Mouse (Mus musculus) lung, postnatal 4 days (tissue): ENCODE data around the gene Nrg3.
"Not testable (repeated sequence)": the region's sequence is repeated elsewhere in the genome, so short reads cannot be mapped to it uniquely, and the experiment has no call there.

Experiments used
- DNase-seq, 2 experiments: peaks; one replicate each; pipeline ENCODE4 v3.0.0; 2021

Gene Nrg3

GRCm38 (mm10) chr14:38594297-38594696 lies 878.6 kb downstream of the Nrg3 start:
- DNase-seq, result no peak

DNA sequence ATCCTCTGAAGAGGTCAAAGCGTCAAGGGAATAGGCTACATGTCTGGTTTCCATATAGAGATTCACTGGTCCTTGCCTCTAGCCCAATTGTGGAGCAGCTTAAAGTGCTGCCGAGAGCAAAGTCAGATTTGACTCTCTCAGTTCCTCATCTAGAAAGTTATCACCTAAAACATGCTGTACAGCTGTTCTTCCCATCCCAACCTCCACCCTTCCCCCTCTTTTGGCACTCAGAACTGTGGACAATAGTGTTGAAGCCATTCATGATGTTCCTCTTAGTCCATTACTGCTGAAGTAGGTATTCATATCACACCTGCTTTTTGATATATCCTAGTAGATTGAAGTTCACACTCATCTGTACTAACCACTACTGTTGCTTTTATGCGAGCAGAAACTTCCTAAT lies 896.1 kb downstream of the Nrg3 start:
- no peak for DNase-seq

- no peak for DNase-seq
These were observed 904.7 kb downstream of the Nrg3 start for GRCm38 (mm10) chr14:38568184-38568583.

- DNase-seq, result no peak
These were observed 906.7 kb downstream of the Nrg3 start for GRCm38 (mm10) chr14:38566182-38566581.

DNA sequence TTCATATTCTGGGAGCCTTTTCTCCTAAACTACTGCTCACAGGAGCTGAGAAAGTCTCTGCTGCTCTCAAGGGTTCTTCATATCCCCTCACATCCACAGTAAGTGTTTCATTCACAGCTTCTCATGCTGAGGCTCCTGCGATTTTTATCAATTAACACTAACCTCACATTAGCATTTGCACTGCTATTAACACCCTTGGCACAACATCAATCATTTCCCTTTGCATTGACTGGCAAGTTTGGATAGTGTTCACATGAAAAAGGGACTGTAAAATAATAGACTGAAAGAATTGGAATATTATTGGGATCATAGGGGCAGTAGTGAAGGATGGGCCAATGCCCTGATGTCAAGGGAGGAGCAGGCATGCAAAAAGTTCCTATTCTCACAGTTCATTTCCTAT lies 918.3 kb downstream of the Nrg3 start:
- no peak for DNase-seq

DNA sequence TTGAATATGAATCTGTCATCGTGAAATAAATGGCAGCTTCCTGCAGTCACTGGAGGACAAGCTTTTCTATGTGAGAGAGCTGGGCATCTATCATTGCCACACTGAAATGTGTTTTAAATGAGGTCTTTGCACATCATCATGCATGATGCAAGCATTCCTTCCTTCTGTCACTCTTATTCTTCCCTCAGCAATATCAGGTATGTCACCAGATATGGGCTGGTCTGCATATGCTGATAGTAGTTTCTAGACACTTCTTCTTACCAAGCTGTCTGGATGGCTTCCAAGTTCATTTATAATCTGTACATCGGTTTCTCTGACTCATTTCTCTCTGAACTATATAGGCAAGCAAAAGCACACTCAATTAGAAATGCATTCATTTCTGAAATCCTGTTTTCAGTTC lies 925.6 kb downstream of the Nrg3 start:
- DNase-seq, result no peak

DNA sequence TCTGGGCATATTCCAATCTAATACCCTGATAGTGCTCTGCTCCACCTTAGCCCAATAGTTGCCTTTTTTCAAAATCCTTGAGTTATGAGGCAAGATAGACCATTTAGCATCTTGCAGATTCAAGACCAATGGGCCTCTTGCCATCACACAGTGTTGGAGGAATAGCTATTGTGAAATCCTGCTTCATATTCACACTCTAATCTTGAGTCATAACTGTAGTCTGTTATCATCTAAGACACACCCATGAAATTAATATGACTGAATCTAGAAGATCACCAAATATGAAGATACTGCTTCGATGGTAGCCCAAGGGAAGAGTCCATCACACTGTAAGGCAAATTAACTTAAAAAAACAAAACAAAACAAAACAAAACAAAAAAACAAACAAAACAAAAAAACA lies 937.7 kb downstream of the Nrg3 start:
- DNase-seq, result no peak

DNA sequence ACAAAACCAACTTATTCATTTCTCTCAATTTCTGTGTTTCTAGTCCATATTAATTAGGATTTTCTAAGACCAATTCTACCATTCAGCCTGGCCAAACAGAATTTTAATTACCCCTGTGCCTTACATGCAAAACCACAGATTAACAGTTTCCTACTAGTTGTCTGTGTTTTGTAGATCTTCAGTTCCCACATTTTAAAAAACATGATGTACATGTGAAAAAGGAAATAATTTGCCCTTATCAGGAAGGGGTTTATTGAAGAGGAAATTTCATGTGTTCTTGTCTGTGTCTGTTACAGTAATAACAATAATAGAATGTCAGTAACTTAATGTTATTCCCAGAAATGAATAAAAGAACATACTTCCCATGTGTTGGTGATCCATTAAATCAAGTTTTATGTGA lies 939.4 kb downstream of the Nrg3 start:
- DNase-seq, result no peak

- DNase-seq, result no peak
These were observed 956.7 kb downstream of the Nrg3 start for GRCm38 (mm10) chr14:38516232-38516631.

GRCm38 (mm10) chr14:38509016-38509415 lies 963.9 kb downstream of the Nrg3 start:
- no peak for DNase-seq

GRCm38 (mm10) chr14:38494970-38495369 lies 977.9 kb downstream of the Nrg3 start:
- DNase-seq, result no peak

DNA sequence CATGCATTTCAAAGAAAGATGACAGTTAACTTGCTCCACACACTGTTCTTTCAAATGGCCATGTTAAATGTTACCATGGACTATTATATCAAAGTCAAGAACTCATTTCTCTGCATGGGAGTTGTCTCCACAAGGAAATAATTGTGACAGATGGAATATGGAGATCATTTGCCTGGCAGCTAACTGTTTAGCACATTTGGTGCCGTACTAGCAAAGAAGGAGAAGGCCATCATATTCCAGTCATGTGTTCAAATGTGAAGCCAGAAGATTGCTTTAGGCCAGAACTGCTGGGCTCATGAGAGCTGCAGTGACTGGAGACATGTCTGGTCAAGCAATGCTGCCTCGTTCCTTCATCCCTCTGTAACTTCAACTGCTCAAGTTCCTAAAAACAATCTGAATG lies 1025.8 kb downstream of the Nrg3 start:
- DNase-seq, result no peak

DNA sequence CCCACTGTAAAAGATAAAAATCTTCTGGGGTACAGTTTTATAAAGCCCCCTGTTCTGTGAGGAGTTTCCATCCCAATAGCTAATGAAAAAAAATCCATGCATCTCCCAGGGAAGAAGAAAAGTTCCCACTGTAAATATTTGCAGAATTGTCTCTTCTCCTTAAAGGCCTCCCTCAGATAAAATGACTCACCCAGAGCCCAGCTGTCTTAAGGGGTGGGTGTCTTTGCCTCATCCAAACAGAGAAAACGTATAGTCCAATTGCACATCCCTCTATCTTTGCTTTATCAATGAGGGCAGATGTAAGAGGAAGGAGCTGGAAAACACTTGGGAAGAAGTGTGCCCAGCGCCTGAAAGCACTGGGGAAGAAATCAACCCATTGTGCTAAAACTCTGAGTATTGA lies 1028.1 kb downstream of the Nrg3 start:
- DNase-seq, result no peak

GRCm38 (mm10) chr14:38433793-38434589 lies 1038.9 kb downstream of the Nrg3 start:
- DNase-seq, result no peak

DNA sequence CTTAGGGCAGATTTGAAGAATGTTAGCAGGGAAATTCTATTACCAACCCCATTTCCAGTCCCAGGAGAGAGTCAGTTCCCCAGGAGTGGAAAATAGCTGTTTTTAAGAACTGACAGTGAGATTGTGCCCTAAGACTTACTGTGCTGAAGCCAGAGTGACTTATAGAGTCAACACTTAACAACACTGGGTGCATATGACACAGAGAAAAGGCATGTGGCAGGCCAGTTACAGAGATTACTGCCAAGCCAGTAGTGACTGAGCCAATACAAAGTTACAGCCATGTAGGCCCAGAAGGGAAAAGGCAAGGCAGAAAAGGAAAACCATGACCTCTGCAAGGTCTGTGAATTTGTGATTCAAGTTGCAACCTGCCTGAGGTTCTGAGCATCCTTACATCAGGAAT lies 1098.2 kb downstream of the Nrg3 start:
- DNase-seq, result no peak

- no peak for DNase-seq
These were observed 1131.9 kb downstream of the Nrg3 start for GRCm38 (mm10) chr14:38340967-38341366.

GRCm38 (mm10) chr14:38322841-38323240 lies 1150.0 kb downstream of the Nrg3 start:
- DNase-seq, result not testable (repeated sequence)

DNA sequence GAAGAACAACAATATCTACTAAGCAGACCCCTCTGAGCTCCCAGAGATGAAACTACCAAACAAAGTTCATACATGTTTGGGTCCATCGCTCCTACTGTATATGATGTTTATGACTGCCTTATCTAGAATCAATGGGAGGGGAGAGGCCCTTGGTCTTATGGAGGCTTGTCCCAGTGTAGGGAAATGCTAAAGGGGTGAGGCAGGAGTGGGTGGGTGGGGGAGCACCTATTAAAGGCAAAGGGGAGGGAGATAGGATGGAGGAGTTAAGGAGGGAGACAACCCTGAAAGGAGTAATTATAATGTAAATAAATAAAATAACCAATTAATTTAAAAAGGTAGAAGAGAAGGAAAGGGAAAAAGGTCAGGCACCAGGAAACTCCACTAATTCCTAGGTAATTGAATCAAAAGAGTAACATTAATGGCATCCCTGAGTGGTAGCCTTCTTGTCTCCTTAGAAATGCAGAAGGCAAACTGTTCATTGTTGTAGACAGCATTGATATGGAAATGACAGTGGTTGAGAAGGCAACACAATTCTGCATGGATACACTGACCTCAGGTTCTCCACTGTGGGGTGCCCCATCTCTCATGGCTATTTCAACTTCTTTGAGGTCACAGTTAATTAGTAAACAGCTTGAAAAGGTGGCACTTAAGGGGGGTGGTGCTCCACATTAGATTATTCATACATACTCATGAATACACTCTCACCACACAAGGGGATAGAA lies 1152.1 kb downstream of the Nrg3 start:
- no peak for DNase-seq
